Mouse (Mus musculus): ENCODE measurements at regions not wholly inside any gene's neighbourhood (a gene's known extent, or its start where the extent isn't known, plus 50 kb on each side); places are given as distances from the start of the nearest gene placed in this dataset.
A peak's percentile ranks its signal among the peaks of the same experiment; 100 is the strongest.

DNA sequence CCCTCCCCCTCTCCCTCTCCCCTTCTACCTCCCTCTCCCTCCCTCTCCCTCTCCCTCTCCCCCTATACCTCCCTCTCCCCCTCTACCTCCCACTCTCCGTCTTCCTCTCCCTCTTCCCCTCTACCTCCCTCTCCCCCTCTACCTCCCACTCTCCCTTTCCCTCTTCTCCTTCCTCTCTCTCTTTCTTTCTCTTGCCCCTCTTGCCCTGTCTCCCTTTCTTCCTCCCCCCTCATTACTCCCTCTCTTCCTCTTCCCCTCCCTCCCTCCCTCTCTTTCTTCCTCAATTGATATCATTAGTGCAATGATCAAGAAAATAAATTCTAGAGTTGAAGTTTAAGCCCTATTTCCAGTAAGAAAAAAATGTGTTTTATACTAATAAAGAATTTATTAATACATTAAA, 105.9 kb downstream of the A730009L09Rik start:
- Histone ChIP-seq H3K36me3 (ENCODE audit: control insufficient read depth in 1 of 2, insufficient read depth in 2 of 2, low read length in 2 of 2) (no peaks in the 10 kb centered on the region), H3K4me1 (ENCODE audit: control insufficient read depth in 1 of 2, insufficient read depth in 2 of 2, low read length in 2 of 2) (no peaks in the 10 kb centered on the region), H3K27ac (ENCODE audit: control insufficient read depth, low read depth, low read length) (no peak overlapping the region), H3K9me3 (replicated peaks; ENCODE audit: insufficient read depth, low read length) (no peaks in the 10 kb centered on the region), H3K27me3 (ENCODE audit: control insufficient read depth in 1 of 2, insufficient read depth in 2 of 2, low read length in 2 of 2) (no peaks in the 10 kb centered on the region), H3K4me3 (ENCODE audit: control insufficient read depth in 1 of 2, insufficient read depth in 1 of 2, low read depth in 2 of 2, low read length in 2 of 2) (peak overlapping the region; percentile 68 to 79), H3K79me2 (ENCODE audit: control insufficient read depth, insufficient read depth, low read length, poor library complexity) (no peaks in the 10 kb centered on the region), H3K9ac (ENCODE audit: control insufficient read depth, low read depth, low read length, poor library complexity, severe bottlenecking) (no peak overlapping the region)
- no peak for DNase-seq (ENCODE audit: low read depth, low spot score)
- no peak for TF ChIP-seq TCF12 (IDR thresholded peaks at IDR 0.05; ENCODE audit: low read depth, low read length)
- no peak for TF ChIP-seq POLR2A (IDR thresholded peaks at IDR 0.05; ENCODE audit: control insufficient read depth in 1 of 2, insufficient read depth in 1 of 2, low read depth in 1 of 2, low read length in 2 of 2, poor library complexity in 1 of 2)
- TF ChIP-seq NELFE (IDR thresholded peaks at IDR 0.05; ENCODE audit: low read depth, low read length) = no peak
- TF ChIP-seq MAZ (IDR thresholded peaks at IDR 0.05; ENCODE audit: low read depth, low read length) = no peak
- no peak for TF ChIP-seq GABPA (IDR thresholded peaks at IDR 0.05; ENCODE audit: low read depth, low read length)
- no peak for TF ChIP-seq GATA1 (IDR thresholded peaks at IDR 0.05; ENCODE audit: low read depth, low read length)
- no peak for TF ChIP-seq ELF1 (IDR thresholded peaks at IDR 0.05; ENCODE audit: low read depth, low read length)
- no peak for TF ChIP-seq TBP (IDR thresholded peaks at IDR 0.05; ENCODE audit: low read depth, low read length)
- no peak for TF ChIP-seq ZC3H11A (IDR thresholded peaks at IDR 0.05; ENCODE audit: low read depth, low read length)
- no peak for TF ChIP-seq POLR2AphosphoS2 (IDR thresholded peaks at IDR 0.05; ENCODE audit: low read length)
- TF ChIP-seq SIN3A (IDR thresholded peaks at IDR 0.05; ENCODE audit: low read length) = no peak
- no peak for TF ChIP-seq MXI1 (IDR thresholded peaks at IDR 0.05; ENCODE audit: low read depth, low read length)
- TF ChIP-seq MEF2A (IDR thresholded peaks at IDR 0.05; ENCODE audit: extremely low read depth, insufficient replicate concordance, low read depth, low read length, poor library complexity, severe bottlenecking) = no peak
- TF ChIP-seq USF1 (IDR thresholded peaks at IDR 0.05; ENCODE audit: low read depth, low read length) = no peak
- TF ChIP-seq MYC (IDR thresholded peaks at IDR 0.05; ENCODE audit: low read depth, low read length) = no peak
- TF ChIP-seq RAD21 (IDR thresholded peaks at IDR 0.05; ENCODE audit: low read depth, low read length) = no peak
- TF ChIP-seq ZKSCAN1 (IDR thresholded peaks at IDR 0.05; ENCODE audit: low read depth, low read length) = no peak
- TF ChIP-seq CTCF (IDR thresholded peaks at IDR 0.05 in 2 of 3, conservative IDR thresholded peaks at IDR 0.05 in 1 of 3; ENCODE audit: control insufficient read depth in 1 of 3, insufficient read depth in 1 of 3, low read depth in 2 of 3, low read length in 3 of 3, poor library complexity in 1 of 3, severe bottlenecking in 1 of 3) = no peak

DNA sequence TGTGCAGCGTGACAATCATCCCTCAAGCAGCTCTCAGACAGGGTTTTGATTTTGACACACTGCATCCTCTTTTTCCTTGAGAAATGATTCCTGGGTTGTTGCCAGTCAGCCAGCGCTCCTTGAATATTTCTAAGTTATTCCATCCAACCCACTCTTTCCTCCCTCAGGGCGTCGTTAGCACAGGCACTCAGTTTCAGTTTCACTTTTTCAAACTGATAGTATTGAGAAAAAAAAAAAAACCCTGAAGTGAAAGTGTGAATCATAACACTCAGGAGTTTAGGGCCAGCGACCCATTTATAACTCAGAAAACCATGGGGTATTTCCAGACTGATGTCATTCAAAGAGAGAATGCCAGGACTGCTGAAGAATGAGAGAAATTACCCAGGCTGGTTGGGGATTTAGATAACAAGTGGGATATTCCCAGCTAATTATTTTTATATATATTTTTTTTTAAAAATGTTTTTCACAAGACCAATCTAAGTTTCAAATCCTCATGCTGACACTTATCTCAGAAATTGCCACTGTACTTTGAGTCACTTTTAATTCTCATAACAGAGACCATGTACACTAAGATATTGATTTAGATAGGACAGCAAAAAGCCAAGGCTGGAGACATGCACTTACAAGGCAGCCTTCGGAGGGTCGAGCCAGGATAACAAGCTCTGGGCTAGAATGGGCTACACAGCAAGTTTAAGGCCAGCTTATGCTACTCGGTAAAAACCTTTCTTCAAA, 106.5 kb downstream of the A730009L09Rik start:
- Histone ChIP-seq H3K4me1 (ENCODE audit: control insufficient read depth in 1 of 2, insufficient read depth in 2 of 2, low read length in 2 of 2) (no peaks in the 10 kb centered on the region), H3K9me3 (replicated peaks; ENCODE audit: insufficient read depth, low read length) (no peaks in the 10 kb centered on the region), H3K4me3 (ENCODE audit: control insufficient read depth in 1 of 2, insufficient read depth in 1 of 2, low read depth in 2 of 2, low read length in 2 of 2) (peak overlapping the region; percentile 68 to 79), H3K9ac (ENCODE audit: control insufficient read depth, low read depth, low read length, poor library complexity, severe bottlenecking) (no peak overlapping the region; the same call in 1 of the 2 replicates), H3K36me3 (ENCODE audit: control insufficient read depth in 1 of 2, insufficient read depth in 2 of 2, low read length in 2 of 2) (no peaks in the 10 kb centered on the region), H3K79me2 (ENCODE audit: control insufficient read depth, insufficient read depth, low read length, poor library complexity) (no peaks in the 10 kb centered on the region), H3K27ac (ENCODE audit: control insufficient read depth, low read depth, low read length) (no peak overlapping the region), H3K27me3 (ENCODE audit: control insufficient read depth in 1 of 2, insufficient read depth in 2 of 2, low read length in 2 of 2) (no peaks in the 10 kb centered on the region)
- DNase-seq (ENCODE audit: low read depth, low spot score) = peak; percentile 8
- TF ChIP-seq KAT2A (conservative IDR thresholded peaks at IDR 0.05; ENCODE audit: low read depth, low read length) (no peak), ETS1 (IDR thresholded peaks at IDR 0.05; ENCODE audit: low read depth, low read length) (peak; percentile 27; the same call in 1 of the 2 replicates), ZNF384 (IDR thresholded peaks at IDR 0.05; ENCODE audit: low read depth, low read length) (peak; percentile 50)
